ENCODE assay signal across 11 mouse cellular contexts in the genomic region with DNA sequence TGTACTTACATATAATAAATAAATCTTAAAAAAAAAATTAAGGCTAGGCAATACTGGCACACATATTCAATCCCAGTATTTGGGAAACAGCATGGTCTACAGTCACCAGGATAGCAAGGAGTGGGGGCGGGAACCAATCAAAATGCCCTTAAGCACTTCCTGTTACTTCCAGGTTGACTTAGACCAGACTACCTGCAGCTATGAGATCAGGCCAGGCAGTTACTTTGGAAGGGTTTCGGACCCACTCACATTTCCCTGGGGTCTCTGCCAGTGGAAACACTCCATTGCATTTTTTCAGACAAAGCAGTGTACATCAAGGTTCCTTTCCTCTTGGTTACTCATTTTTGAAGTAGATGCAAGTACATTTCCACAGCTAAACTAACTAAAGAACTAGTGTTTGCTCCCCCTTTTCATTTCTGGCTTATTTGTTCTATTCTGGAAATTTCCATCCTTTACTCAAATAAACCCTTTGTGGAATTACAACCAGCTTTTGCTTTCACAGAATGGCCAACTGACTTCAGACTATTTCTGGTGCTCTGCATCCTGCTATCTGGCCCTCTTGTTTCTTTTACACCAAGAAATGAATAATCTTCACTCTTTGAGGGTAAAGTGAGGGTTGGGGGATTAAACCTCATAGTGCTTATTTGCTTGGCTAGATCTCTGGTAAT. TPM values are rescaled to one million over a fixed set of nuclear protein-coding genes. Genes with fewer than 3 reads are reported as not detected.
DNase-seq lines count a peak whose midpoint lies in the region; ATAC-seq lines count a peak whose summit lies in the region.
"Had no signal": no experiment of that assay in that cellular context is flagged by ENCODE, and none has a peak within 500 bp of the region (broad histone marks: within the 10 kb centered on the region; RNA-seq: fewer than 3 reads in every experiment).

No protein-coding gene starts in this region.

- H3K9me3 ChIP-seq in liver, embryonic 12.5 days (replicated peaks), result no peaks in the 10 kb centered on the region
- no peaks in the 10 kb centered on the region for H3K9me3 ChIP-seq in midbrain, embryonic 15.5 days

- ATAC-seq in liver, embryonic 12.5 days, result peak; percentile 27
- ATAC-seq in midbrain, embryonic 15.5 days (replicated peaks), result 0 out of 2 replicates have a peak, but pooled peaks have one; percentile 31

- 67% methylated on average over 2 of the region's 2 CpGs for WGBS in liver, embryonic 12.5 days (ENCODE audit: insufficient replicate concordance)
- 90% methylated on average over 2 of the region's 2 CpGs for WGBS in midbrain, embryonic 15.5 days

- no peak overlapping the region for H3K9ac ChIP-seq in liver, embryonic 12.5 days
- no peak overlapping the region for H3K9ac ChIP-seq in midbrain, embryonic 15.5 days

- H3K4me3 ChIP-seq in liver, embryonic 12.5 days, result no peak overlapping the region
- H3K4me3 ChIP-seq in midbrain, embryonic 15.5 days, result no peak overlapping the region

- H3K27ac ChIP-seq in liver, embryonic 12.5 days, result peak overlapping the region; percentile 36; the same call in 1 of the 2 replicates
- no peak overlapping the region for H3K27ac ChIP-seq in midbrain, embryonic 15.5 days

- no peak overlapping the region for H3K4me2 ChIP-seq in liver, embryonic 12.5 days
- H3K4me2 ChIP-seq in midbrain, embryonic 15.5 days, result no peak overlapping the region

- peaks cover 52% of the 10 kb centered on the region for H3K4me1 ChIP-seq in liver, embryonic 12.5 days
- H3K4me1 ChIP-seq in midbrain, embryonic 15.5 days, result no peaks in the 10 kb centered on the region

- H3K27me3 ChIP-seq in liver, embryonic 12.5 days (replicated peaks), result no peaks in the 10 kb centered on the region
- no peaks in the 10 kb centered on the region for H3K27me3 ChIP-seq in midbrain, embryonic 15.5 days (replicated peaks)

- peak; percentile 33 to 79 for DNase-seq in adrenal gland, adult (ENCODE audit: inconsistent age in 2 of 2, low spot score in 1 of 2)
- DNase-seq in adrenal gland, postnatal 10 days, result no peak
- DNase-seq in kidney, postnatal 14 days, result peak; percentile 34
- no peak for DNase-seq in kidney, adult 9 months
- DNase-seq in right cerebral cortex, postnatal 25 days, result no peak
- no peak for DNase-seq in retina, postnatal 1 day
- DNase-seq: adrenal gland, adult 2 months; cerebellum, adult 11 months; kidney, postnatal 10 days had no signal

- H3K36me3 ChIP-seq in liver, embryonic 12.5 days, result peaks cover 68% of the 10 kb centered on the region
- H3K36me3 ChIP-seq in midbrain, embryonic 15.5 days (replicated peaks), result peaks cover 46% of the 10 kb centered on the region

RNA-seq across cellular contexts. Expression of a gene that starts 10.9 kb away (rescaled TPM):
- 100 to 1,000 TPM; 366 to 527 TPM for total RNA-seq in adrenal gland, postnatal 10 days (2021)
- 637 and 645 TPM in 2 replicates for polyA plus RNA-seq in liver, embryonic 12.5 days (2016; fragmentation: Nextera tagmentation; extraction: Ambion mirVana)
- 195 and 203 TPM in 2 replicates for polyA plus RNA-seq in midbrain, embryonic 15.5 days (2015; fragmentation: Nextera tagmentation; extraction: Ambion mirVana)

RNA-seq across cellular contexts. Expression of a gene that starts 11.1 kb away (rescaled TPM):
- 100 to 1,000 TPM; 724 to 915 TPM for total RNA-seq in adrenal gland, postnatal 10 days (2021)
- 563 and 590 TPM in 2 replicates for polyA plus RNA-seq in liver, embryonic 12.5 days (2016; fragmentation: Nextera tagmentation; extraction: Ambion mirVana)
- polyA plus RNA-seq in midbrain, embryonic 15.5 days (2015; fragmentation: Nextera tagmentation; extraction: Ambion mirVana), result 254 and 262 TPM in 2 replicates

RNA-seq across cellular contexts. Expression of a gene that starts 24.4 kb away (rescaled TPM):
- 10 to 100 TPM; 35.7 to 82.2 TPM for total RNA-seq in adrenal gland, postnatal 10 days (2021)
- 19.5 TPM in 2 replicates for polyA plus RNA-seq in liver, embryonic 12.5 days (2016; fragmentation: Nextera tagmentation; extraction: Ambion mirVana)
- polyA plus RNA-seq in midbrain, embryonic 15.5 days (2015; fragmentation: Nextera tagmentation; extraction: Ambion mirVana), result 29.2 and 33.3 TPM in 2 replicates

RNA-seq across cellular contexts. Expression of a gene that starts 49.7 kb away (rescaled TPM):
- total RNA-seq in adrenal gland, postnatal 10 days (2021), result 100 to 1,000 TPM; 117 to 148 TPM
- 161 and 169 TPM in 2 replicates for polyA plus RNA-seq in liver, embryonic 12.5 days (2016; fragmentation: Nextera tagmentation; extraction: Ambion mirVana)
- polyA plus RNA-seq in midbrain, embryonic 15.5 days (2015; fragmentation: Nextera tagmentation; extraction: Ambion mirVana), result 287 and 305 TPM in 2 replicates

RNA-seq across cellular contexts. Expression of a gene that starts 54.0 kb away (rescaled TPM):
- 100 to 1,000 TPM; 132 to 252 TPM for total RNA-seq in adrenal gland, postnatal 10 days (2021)
- polyA plus RNA-seq in liver, embryonic 12.5 days (2016; fragmentation: Nextera tagmentation; extraction: Ambion mirVana), result 55.4 and 58.8 TPM in 2 replicates
- polyA plus RNA-seq in midbrain, embryonic 15.5 days (2015; fragmentation: Nextera tagmentation; extraction: Ambion mirVana), result 165 and 174 TPM in 2 replicates

Comparison
In these comparisons a context has a peak if more than half of its experiments do, and no peak if none do; other contexts are left out.
1. DNase-seq: peak in adrenal gland, adult (2 of 2) and kidney, postnatal 14 days (single experiment); none in adrenal gland, postnatal 10 days (single experiment), kidney, adult 9 months (single experiment), right cerebral cortex, postnatal 25 days (single experiment) and retina, postnatal 1 day (single experiment).